In genomic region chr12:32435126-32435525, GRCm38 (mm10) we compare ENCODE assay signal across 14 mouse cellular contexts. TPM values are rescaled to one million over a fixed set of nuclear protein-coding genes. Genes with fewer than 3 reads are reported as not detected.
DNase-seq lines count a peak whose midpoint lies in the region; TF ChIP-seq lines count a peak whose summit lies in the region.
"Had no signal": no experiment of that assay in that cellular context is flagged by ENCODE, and none has a peak within 500 bp of the region (broad histone marks: within the 10 kb centered on the region; RNA-seq: fewer than 3 reads in every experiment).

No protein-coding gene starts in this region.

- H3K4me1 ChIP-seq in heart, adult 2 months (ENCODE audit: control insufficient read depth, insufficient read depth, low read length), result no peaks in the 10 kb centered on the region
- H3K4me1 ChIP-seq: forebrain, embryonic 10.5 days; heart, embryonic 10.5 days; intestine, embryonic 15.5 days; limb, embryonic 12.5 days had no signal

- TF ChIP-seq EP300 in heart, adult 2 months (IDR thresholded peaks at IDR 0.05; ENCODE audit: insufficient read depth, low read depth, low read length), result no peak

- DNase-seq in heart, postnatal 10 days, result peak; percentile 1 to 6
- DNase-seq in heart, adult 2 months, result no peak
- DNase-seq in 416B (ENCODE audit: low read depth), result peak; percentile 6
- peak; percentile 77 for DNase-seq in adrenal gland, adult 2 months
- DNase-seq in gastrocnemius, postnatal 14 days, result peak; percentile 9
- no peak for DNase-seq in right cerebral cortex, postnatal 14 days
- no peak for DNase-seq in cerebellum, postnatal 25 days
- DNase-seq: cerebellum, adult 18-20 months; lung, postnatal 36 days; right cerebral cortex, postnatal 25 days had no signal

- no peak for TF ChIP-seq POLR2A in heart, adult 2 months (IDR thresholded peaks at IDR 0.05; ENCODE audit: insufficient read depth, low read depth, low read length)

- no peaks in the 10 kb centered on the region for H3K27me3 ChIP-seq in heart, adult 2 months (ENCODE audit: control insufficient read depth, insufficient read depth, low read length)
- H3K27me3 ChIP-seq: intestine, embryonic 15.5 days; limb, embryonic 12.5 days had no signal

- no peak for TF ChIP-seq CTCF in heart, adult 2 months (IDR thresholded peaks at IDR 0.05)

- 26% methylated on average over 1 of the region's 1 CpGs for WGBS in heart, adult 2 months

- intact Hi-C loops in heart, postnatal 10 days (cut with DNase I), result no loop called here
- intact Hi-C loops in heart, adult 2 months (cut with DNase I), result no loop called here
- intact Hi-C loops in gastrocnemius, postnatal 14 days (cut with DNase I; ENCODE audit: low total_unique reads), result no loop called here

- no peak overlapping the region for H3K4me3 ChIP-seq in heart, adult 2 months
- H3K4me3 ChIP-seq: forebrain, embryonic 10.5 days; heart, embryonic 10.5 days; intestine, embryonic 15.5 days; limb, embryonic 12.5 days had no signal

- H3K9ac ChIP-seq in heart, adult 2 months (ENCODE audit: low read depth, low read length), result no peak overlapping the region
- H3K9ac ChIP-seq: intestine, embryonic 15.5 days; limb, embryonic 12.5 days had no signal

- no peaks in the 10 kb centered on the region for H3K36me3 ChIP-seq in heart, adult 2 months (ENCODE audit: control insufficient read depth, insufficient read depth, low read length)
- H3K36me3 ChIP-seq: forebrain, embryonic 10.5 days; heart, embryonic 10.5 days; intestine, embryonic 15.5 days; limb, embryonic 12.5 days had no signal

- no peaks in the 10 kb centered on the region for H3K79me2 ChIP-seq in heart, adult 2 months (replicated peaks; ENCODE audit: control insufficient read depth, insufficient read depth, low read length)

- H3K27ac ChIP-seq in heart, adult 2 months, result no peak overlapping the region
- H3K27ac ChIP-seq: forebrain, embryonic 10.5 days; heart, embryonic 10.5 days; intestine, embryonic 15.5 days; limb, embryonic 12.5 days had no signal

RNA-seq across cellular contexts. Expression of gene Ccdc71l, which starts 56.6 kb away (rescaled TPM):
- 10 to 100 TPM in 1 of 2 experiments, 1 to 10 TPM in 1; 9.6 to 10.1 TPM for total RNA-seq in heart, postnatal 10 days (2021)
- total RNA-seq in heart, adult 2 months (2021), result 10 to 100 TPM in 1 of 2 experiments, 1 to 10 TPM in 1; 9.3 to 10.4 TPM
- polyA plus RNA-seq in heart, adult 2 months (2012; rRNA removed), result 6.5 and 7.3 TPM in 2 replicates
- 10 to 100 TPM; 10.9 to 11.0 TPM for total RNA-seq in adrenal gland, adult 2 months (2021)
- polyA plus RNA-seq in adrenal gland, adult 2 months (2012; rRNA removed), result 20.6 and 25.7 TPM in 2 replicates
- total RNA-seq in gastrocnemius, postnatal 14 days (2021), result 1 to 10 TPM; 4.0 to 4.5 TPM

Comparison
In these comparisons a context has a peak if more than half of its experiments do, and no peak if none do; other contexts are left out.
1. DNase-seq: peak in heart, postnatal 10 days (2 of 2), 416B (single experiment), adrenal gland, adult 2 months (single experiment) and gastrocnemius, postnatal 14 days (single experiment); none in heart, adult 2 months (0 of 2), right cerebral cortex, postnatal 14 days (single experiment) and cerebellum, postnatal 25 days (0 of 2).